Mouse (Mus musculus) kidney, postnatal 0 days (tissue): Measurements from ENCODE around the gene Laptm5. TPM values are rescaled to one million over a fixed set of nuclear protein-coding genes. Genes with fewer than 3 reads are reported as not detected.
A peak's percentile ranks its signal among the peaks of the same experiment; 100 is the strongest.

Experiments used
- ATAC-seq: fragments of 200-750 bp; cut with Nextera tagmentation; replicated peaks from 2 replicates; pipeline ENCODE4 v1.8.0; 2017; ENCODE audit warnings: low read depth, moderate number of reproducible peaks, moderate TSS enrichment, moderate library complexity; ENCODE audit not compliant: low FRiP score
- DNase-seq: peaks from one replicate; pipeline ENCODE4 v3.0.0-alpha.2; 2016; ENCODE audit warnings: low spot score
- H3K27ac ChIP-seq: fragments of 300-500 bp; sonication (generic); 2 replicates; pipeline ENCODE4 v1.5.1; 2014; ENCODE audit warnings: mild to moderate bottlenecking
- H3K27me3 ChIP-seq: fragments of 300-500 bp; sonication (generic); 2 replicates; pipeline ENCODE4 v1.6.1; 2014; ENCODE audit warnings: low read length, mixed read lengths; ENCODE audit not compliant: insufficient read depth
- H3K36me3 ChIP-seq: fragments of 300-500 bp; sonication (generic); 2 replicates; pipeline ENCODE4 v1.6.1; 2014; ENCODE audit warnings: low read length, mixed read lengths; ENCODE audit not compliant: insufficient read depth
- H3K4me1 ChIP-seq: fragments of 300-500 bp; sonication (generic); replicated peaks from 2 replicates; pipeline ENCODE4 v1.6.1; 2014; ENCODE audit warnings: antibody characterized with exemption, low read length, mixed read lengths; ENCODE audit not compliant: insufficient read depth
- H3K4me2 ChIP-seq: fragments of 300-500 bp; sonication (generic); 2 replicates; pipeline ENCODE4 v1.6.1; 2014; ENCODE audit warnings: mild to moderate bottlenecking, low read length, moderate library complexity, mixed read lengths
- H3K4me3 ChIP-seq: fragments of 300-500 bp; sonication (generic); replicated peaks from 2 replicates; pipeline ENCODE4 v1.5.1; 2014; ENCODE audit warnings: low read depth, low read length
- H3K9ac ChIP-seq: fragments of 300-500 bp; sonication (generic); 2 replicates; pipeline ENCODE4 v1.6.1; 2014; ENCODE audit warnings: low read depth, low read length
- H3K9me3 ChIP-seq: fragments of 300-500 bp; sonication (generic); replicated peaks from 2 replicates; pipeline ENCODE4 v1.6.1; 2016; ENCODE audit warnings: low read length, inconsistent platforms, mixed read lengths
- CTCF ChIP-seq: IDR thresholded peaks from 2 replicates; pipeline ENCODE4 v1.5.1; 2016; ENCODE audit warnings: antibody characterized with exemption, low read depth, mild to moderate bottlenecking, moderate library complexity
- WGBS: fragments of 180-500 bp; shearing (Covaris S2); extraction: QIAGEN DNeasy Blood & Tissue Kit; methylation state at CpG from one replicate; pipeline ENCODE4 v1.1.7; 2014; 5-methylcytosine and 5-hydroxymethylcytosine counted together
- polyA plus RNA-seq: library from polyadenylated mRNA; unstranded; fragments of >200 nt; fragmentation: Nextera tagmentation; extraction: Ambion mirVana; gene quantifications from 2 replicates; pipeline ENCODE4 v1.2.1, GENCODE M21; 2015

Laptm5 gene
- polyA plus RNA-seq, 1 experiment from 2014 or later: 26.8 TPM

DNA sequence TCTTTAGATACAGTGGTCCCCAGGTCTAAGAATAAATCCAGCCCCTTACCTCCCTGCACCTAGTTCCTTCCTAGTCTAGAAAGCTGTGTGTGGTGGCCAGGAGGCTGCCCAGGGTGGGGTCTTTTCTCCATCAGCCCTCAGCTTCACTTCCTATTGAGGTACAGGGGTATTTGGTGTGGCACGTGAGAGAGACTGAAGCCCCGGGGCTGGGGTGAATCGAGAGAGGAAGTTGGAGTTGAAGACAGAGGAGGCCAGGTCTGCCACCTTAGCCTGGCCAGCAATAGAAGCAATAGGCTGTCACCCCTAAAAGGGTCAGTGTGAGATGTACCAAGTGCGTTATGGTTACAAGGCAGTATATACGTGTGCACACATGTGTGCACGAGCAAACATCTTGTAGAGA is 7.0 kb upstream of the Laptm5 start:
- H3K9ac ChIP-seq: no peak overlapping the region
- H3K36me3 ChIP-seq: no peaks in the 10 kb centered on the region
- ATAC-seq (no peak), DNase-seq (no peak)
- peaks cover 6% of the 10 kb centered on the region; the same call in 1 of the 2 replicates for H3K4me1 ChIP-seq
- H3K9me3 ChIP-seq: no peaks in the 10 kb centered on the region
- no peak overlapping the region for H3K27ac ChIP-seq
- no peaks in the 10 kb centered on the region for H3K27me3 ChIP-seq
- no peak for TF ChIP-seq CTCF
- no peak overlapping the region for H3K4me2 ChIP-seq
- WGBS: 80% methylated on average over 6 of the region's 6 CpGs
- H3K4me3 ChIP-seq: no peak overlapping the region

DNA sequence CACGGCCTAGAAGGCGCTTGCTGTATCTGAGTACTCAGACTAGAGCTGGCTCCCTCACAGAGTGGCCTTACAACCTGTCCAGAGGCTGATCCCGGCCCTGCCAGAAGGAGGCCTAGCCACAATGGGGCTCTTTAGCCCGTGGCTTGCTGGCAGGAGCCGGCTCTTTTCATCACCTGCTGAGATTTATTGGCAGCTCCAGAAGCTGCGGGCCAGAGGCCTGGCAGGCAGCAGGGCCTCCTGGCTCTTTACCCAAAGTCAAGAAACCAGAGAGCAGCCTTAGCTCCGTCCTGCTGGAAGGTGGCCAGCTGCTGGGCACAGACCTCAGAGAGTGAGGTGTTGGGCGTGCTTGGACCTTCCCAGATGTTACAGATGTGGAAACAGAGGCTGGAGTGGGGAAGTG is 6.6 kb upstream of the Laptm5 start:
- H3K9me3 ChIP-seq: no peaks in the 10 kb centered on the region
- peaks cover 6% of the 10 kb centered on the region; the same call in 1 of the 2 replicates for H3K4me1 ChIP-seq
- no peak overlapping the region for H3K4me3 ChIP-seq
- H3K9ac ChIP-seq: no peak overlapping the region
- H3K36me3 ChIP-seq: no peaks in the 10 kb centered on the region
- no peak overlapping the region for H3K27ac ChIP-seq
- H3K4me2 ChIP-seq: no peak overlapping the region
- TF ChIP-seq CTCF: no peak
- H3K27me3 ChIP-seq: no peaks in the 10 kb centered on the region
- no peak for ATAC-seq
- DNase-seq: no peak
- WGBS: 36% methylated on average over 8 of the region's 8 CpGs

DNA sequence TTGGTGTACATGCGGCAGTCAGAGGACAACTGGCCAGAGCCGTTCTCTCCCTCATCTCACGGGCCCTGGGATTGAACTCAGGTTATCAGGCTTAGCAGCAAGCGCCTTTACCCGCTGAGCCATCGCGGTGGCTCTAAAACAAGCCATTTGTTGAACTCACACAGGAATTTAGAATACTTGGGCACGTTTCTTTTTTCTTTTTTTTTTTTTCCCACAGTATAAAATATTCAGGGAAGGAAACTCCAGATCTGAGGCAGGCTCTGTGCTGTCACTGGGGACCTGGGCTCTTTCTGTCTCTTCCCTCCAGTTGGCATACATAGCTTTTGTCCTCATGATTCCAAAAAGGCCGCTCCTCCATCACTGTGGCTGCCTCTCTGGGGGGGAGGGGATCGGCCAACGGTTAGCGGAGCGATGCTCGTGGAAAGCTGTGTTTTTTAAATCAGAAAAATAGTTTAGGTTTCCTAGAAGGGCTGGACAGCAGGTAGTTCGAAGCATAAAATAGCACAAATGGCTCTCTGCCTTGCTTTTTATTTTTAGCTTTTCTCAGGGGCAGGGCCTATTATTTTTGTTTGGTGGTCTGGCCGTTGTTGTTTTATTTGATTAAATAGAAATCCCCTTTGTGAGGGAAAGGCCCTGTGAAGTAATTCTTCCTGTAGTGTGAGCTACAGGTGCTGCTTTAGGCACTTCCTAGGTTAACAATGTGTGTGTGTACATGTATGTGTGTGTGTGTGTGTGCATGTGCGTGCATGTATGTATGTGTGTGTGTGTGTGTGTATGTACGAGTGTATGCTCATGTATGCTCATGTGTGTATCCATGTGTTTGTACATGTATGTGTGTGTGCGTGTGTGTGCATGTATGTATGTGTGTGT is 5.5 kb upstream of the Laptm5 start:
- H3K4me1 ChIP-seq: 0 out of 2 replicates have a peak, but pooled peaks cover 6% of the 10 kb centered on the region
- no peaks in the 10 kb centered on the region for H3K36me3 ChIP-seq
- H3K27ac ChIP-seq: no peak overlapping the region
- H3K27me3 ChIP-seq: no peaks in the 10 kb centered on the region
- WGBS: 79% methylated on average over 19 of the region's 19 CpGs
- H3K9me3 ChIP-seq: no peaks in the 10 kb centered on the region
- H3K4me2 ChIP-seq: no peak overlapping the region
- no peak for ATAC-seq
- TF ChIP-seq CTCF: no peak
- H3K4me3 ChIP-seq: no peak overlapping the region
- no peak overlapping the region for H3K9ac ChIP-seq
- no peak for DNase-seq

DNA sequence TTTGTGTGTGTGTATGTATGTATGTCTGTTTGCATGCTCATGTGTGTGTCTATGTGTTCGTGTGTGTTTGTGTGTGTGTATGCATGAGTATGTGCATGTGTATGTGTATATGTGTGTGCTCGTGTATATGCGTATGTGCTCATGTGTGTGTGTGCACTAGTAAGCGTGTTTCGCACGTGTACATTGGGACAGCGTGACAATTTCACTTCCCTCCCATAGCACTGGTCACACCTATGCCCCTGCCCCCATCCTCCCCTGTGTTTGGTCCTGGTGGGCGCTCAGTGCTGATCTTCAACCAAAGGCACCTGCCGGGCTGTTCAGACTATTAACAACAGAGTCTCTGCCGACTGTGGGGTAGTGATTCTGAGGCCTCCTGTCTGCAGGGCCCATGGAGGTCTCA is 4.8 kb upstream of the Laptm5 start:
- ATAC-seq: no peak
- Histone ChIP-seq H3K27me3 (no peaks in the 10 kb centered on the region), H3K36me3 (no peaks in the 10 kb centered on the region), H3K4me1 (0 out of 2 replicates have a peak, but pooled peaks cover 6% of the 10 kb centered on the region), H3K9ac (no peak overlapping the region), H3K9me3 (no peaks in the 10 kb centered on the region), H3K4me2 (no peak overlapping the region), H3K27ac (no peak overlapping the region), H3K4me3 (no peak overlapping the region)
- no peak for TF ChIP-seq CTCF
- DNase-seq: no peak
- 89% methylated on average over 10 of the region's 10 CpGs for WGBS

DNA sequence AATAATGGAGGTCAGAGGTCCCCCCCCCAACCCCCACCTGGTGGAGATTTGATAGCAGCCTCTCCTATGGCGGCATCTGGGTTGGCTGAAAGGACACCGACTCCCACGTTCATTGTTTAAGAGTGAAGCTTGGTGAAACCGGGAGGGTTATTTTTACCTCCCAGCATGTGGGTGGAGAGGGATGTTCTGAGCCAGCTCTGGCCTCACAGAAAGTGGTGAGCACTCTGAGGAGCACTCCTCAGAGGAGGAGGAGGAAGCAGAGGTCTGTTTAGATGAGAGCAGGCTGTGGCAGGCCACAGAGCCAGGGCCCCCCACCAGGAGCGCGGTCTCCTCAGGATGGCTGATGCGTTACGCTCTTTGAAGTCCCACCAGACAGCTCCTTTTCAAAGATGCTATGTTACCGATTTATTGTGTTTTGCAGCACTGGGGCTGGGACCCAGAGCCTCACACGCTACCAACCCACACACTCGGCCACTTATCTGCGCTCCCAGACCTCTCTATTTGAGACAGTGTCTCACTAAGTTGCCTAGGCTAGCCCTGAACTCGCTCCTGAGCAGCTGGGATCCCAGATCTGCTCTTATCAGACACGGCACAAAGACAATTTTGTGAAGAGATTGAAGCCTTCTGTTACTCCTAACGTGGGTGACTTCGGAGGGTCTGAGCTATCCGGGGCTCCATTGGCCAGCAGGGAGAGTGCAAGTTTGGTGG is 3.6 kb upstream of the Laptm5 start:
- H3K27ac ChIP-seq: no peak overlapping the region
- TF ChIP-seq CTCF: no peak
- H3K27me3 ChIP-seq: no peaks in the 10 kb centered on the region
- H3K4me1 ChIP-seq: 0 out of 2 replicates have a peak, but pooled peaks cover 6% of the 10 kb centered on the region
- DNase-seq (peak; percentile 36), ATAC-seq (no peak)
- H3K4me2 ChIP-seq: no peak overlapping the region
- 47% methylated on average over 17 of the region's 17 CpGs for WGBS
- H3K9me3 ChIP-seq: no peaks in the 10 kb centered on the region
- H3K4me3 ChIP-seq: no peak overlapping the region
- no peak overlapping the region for H3K9ac ChIP-seq
- H3K36me3 ChIP-seq: no peaks in the 10 kb centered on the region

DNA sequence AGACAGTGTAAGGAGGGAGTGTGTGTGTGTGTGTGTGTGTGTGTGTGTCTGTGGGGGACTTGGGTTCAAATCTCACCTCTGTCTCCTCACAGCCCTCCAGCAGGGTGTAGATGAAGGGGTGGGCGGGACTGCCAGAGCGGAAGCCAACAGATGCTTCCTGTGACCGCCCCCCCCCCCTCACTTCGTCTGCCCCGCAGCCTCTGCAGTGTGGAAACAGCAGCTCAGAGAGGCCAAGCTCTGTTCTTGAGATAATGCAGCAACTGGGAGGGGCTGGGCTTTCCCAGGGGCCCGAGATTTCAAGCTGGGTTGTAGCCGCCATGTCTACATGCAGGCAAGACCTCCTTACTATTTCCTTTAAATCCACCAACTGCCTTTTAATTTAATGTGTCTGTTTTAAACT is 2.3 kb upstream of the Laptm5 start:
- Histone ChIP-seq H3K9me3 (no peaks in the 10 kb centered on the region), H3K4me1 (0 out of 2 replicates have a peak, but pooled peaks cover 6% of the 10 kb centered on the region), H3K4me3 (no peak overlapping the region), H3K4me2 (no peak overlapping the region), H3K36me3 (no peaks in the 10 kb centered on the region), H3K27ac (no peak overlapping the region), H3K27me3 (no peaks in the 10 kb centered on the region), H3K9ac (no peak overlapping the region)
- WGBS: 37% methylated on average over 7 of the region's 7 CpGs
- ATAC-seq (no peak), DNase-seq (no peak)
- no peak for TF ChIP-seq CTCF
